Mouse (Mus musculus): ENCODE results near the gene Oip5. TPM values are rescaled to one million over a fixed set of nuclear protein-coding genes. Genes with fewer than 3 reads are reported as not detected.

Gene Oip5
- polyA plus RNA-seq (2012; rRNA removed) = 25.5 and 26.4 TPM in 2 replicates

GRCm38 (mm10) chr2:119618199-119618982, at the start of gene Oip5, which contains the start of gene Nusap1:
Gene Oip5, minus strand, starts transcription at chr2:119618469.
Gene Nusap1, plus strand, starts transcription at chr2:119618298.

GRCm38 (mm10) chr2:119662220-119663182, 44.2 kb upstream of the Oip5 start, which contains the start of gene Ndufaf1:
Gene Ndufaf1, minus strand, starts transcription at chr2:119662827.

Other genes with a start within 250 kb of the Oip5 start
- 14.3 and 15.8 TPM in 2 replicates for gene Ino80, start 140.8 kb downstream of the Oip5 start, polyA plus RNA-seq (2012; rRNA removed)
- 0.30 and 0.52 TPM in 2 replicates for gene Exd1, start 70.8 kb downstream of the Oip5 start, polyA plus RNA-seq (2012; rRNA removed)
- gene Chp1, start 70.8 kb downstream of the Oip5 start, polyA plus RNA-seq (2012; rRNA removed) = 34.1 and 56.9 TPM in 2 replicates
- 52.0 and 67.8 TPM in 2 replicates for gene Nusap1, start 171 bp downstream of the Oip5 start, polyA plus RNA-seq (2012; rRNA removed)
- gene Ndufaf1, start 44.4 kb upstream of the Oip5 start, polyA plus RNA-seq (2012; rRNA removed) = 19.5 and 19.8 TPM in 2 replicates
- gene Rtf1, start 56.6 kb upstream of the Oip5 start, polyA plus RNA-seq (2012; rRNA removed) = 43.9 and 53.1 TPM in 2 replicates
- gene Itpka, start 123.9 kb upstream of the Oip5 start, polyA plus RNA-seq (2012; rRNA removed) = 1.1 TPM in 2 replicates
- gene Ltk, start 142.0 kb upstream of the Oip5 start, polyA plus RNA-seq (2012; rRNA removed) = 0.19 and 0.38 TPM in 2 replicates
- 23.3 and 29.2 TPM in 2 replicates for gene Rpap1, start 169.1 kb upstream of the Oip5 start, polyA plus RNA-seq (2012; rRNA removed)
- gene Tyro3, start 179.3 kb upstream of the Oip5 start, polyA plus RNA-seq (2012; rRNA removed) = 32.1 and 32.4 TPM in 2 replicates

Measured in central nervous system, embryonic 11.5 days (tissue).